Mouse (Mus musculus) cerebellum, adult 2 months (tissue): ENCODE measurements around the gene Vamp2.

Experiments used
- CTCF ChIP-seq: fragments of 200-500 bp; IDR thresholded peaks from 2 replicates; pipeline ENCODE4 v1.5.1; 2011; ENCODE audit warnings: low read depth, mild to moderate bottlenecking, control low read depth, low read length, moderate library complexity, borderline replicate concordance; ENCODE audit not compliant: insufficient read depth
- POLR2A ChIP-seq: fragments of 200-500 bp; IDR thresholded peaks from 2 replicates; pipeline ENCODE4 v1.6.1; 2011; ENCODE audit warnings: low read length, control low read depth, borderline replicate concordance; ENCODE audit not compliant: insufficient read depth

DNA sequence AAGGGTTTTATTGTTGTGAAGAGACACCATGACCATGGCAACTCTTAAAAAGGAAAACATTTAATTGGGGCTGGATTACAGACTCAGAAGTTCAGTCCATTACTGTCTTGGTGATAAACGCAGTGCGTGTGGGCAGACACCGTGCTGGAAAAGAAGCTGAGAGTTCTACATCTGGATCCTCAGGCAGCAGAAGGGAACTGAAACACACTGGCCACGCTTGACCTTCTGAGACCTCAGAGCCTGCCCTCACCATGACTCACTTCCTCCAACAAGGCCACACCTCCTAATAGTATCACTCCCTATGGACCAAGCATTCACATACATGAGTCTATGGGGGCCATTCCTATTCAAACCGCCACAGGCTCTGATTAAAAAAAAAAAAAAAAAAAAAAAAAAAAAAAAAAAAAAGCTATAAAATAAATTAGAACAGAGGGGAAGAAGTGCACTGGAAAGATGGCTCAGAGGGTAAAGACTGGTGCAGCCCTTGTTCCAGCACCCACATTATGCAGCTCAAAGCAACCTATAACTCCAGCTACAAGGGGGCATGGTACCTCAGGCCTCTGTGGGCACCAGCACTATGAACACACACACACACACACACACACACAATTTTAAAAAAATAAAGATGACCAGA is 9.4 kb upstream of the Vamp2 start:
- no peak for TF ChIP-seq POLR2A
- TF ChIP-seq CTCF, result no peak
